Mouse (Mus musculus): ENCODE measurements around the gene Ddx19b.
A peak's percentile ranks its signal among the peaks of the same experiment; 100 is the strongest.
"Not testable (repeated sequence)": the region's sequence is repeated elsewhere in the genome, so short reads cannot be mapped to it uniquely, and the experiment has no call there.

Gene Ddx19b

GRCm38 (mm10) chr8:111031572-111031971 lies at the start of gene Ddx19b:
Ddx19b (minus strand) TSS chr8:111031751.
- no peak for DNase-seq

- no peak for DNase-seq
These were observed 48.3 kb upstream of the Ddx19b start for GRCm38 (mm10) chr8:111079861-111080271.

- DNase-seq = no peak
These were observed 47.9 kb upstream of the Ddx19b start for GRCm38 (mm10) chr8:111079461-111079860.

GRCm38 (mm10) chr8:111075926-111076325 lies 44.4 kb upstream of the Ddx19b start:
- DNase-seq = no peak

GRCm38 (mm10) chr8:111068660-111069059 lies 37.1 kb upstream of the Ddx19b start:
- not testable (repeated sequence) for DNase-seq

GRCm38 (mm10) chr8:111067439-111067838 lies 35.9 kb upstream of the Ddx19b start:
- DNase-seq = peak; percentile 66

GRCm38 (mm10) chr8:111066308-111066707 lies 34.8 kb upstream of the Ddx19b start:
- peak; percentile 1 for DNase-seq

- DNase-seq = peak; percentile 1
These were observed 31.3 kb upstream of the Ddx19b start for GRCm38 (mm10) chr8:111062893-111063292.

GRCm38 (mm10) chr8:111062072-111062757 lies 30.7 kb upstream of the Ddx19b start:
- DNase-seq = peak; percentile 88

GRCm38 (mm10) chr8:111061688-111062071 lies 30.1 kb upstream of the Ddx19b start:
- no peak for DNase-seq

GRCm38 (mm10) chr8:111058946-111059572 lies 27.5 kb upstream of the Ddx19b start:
- no peak for DNase-seq

GRCm38 (mm10) chr8:111056691-111057293 lies 25.2 kb upstream of the Ddx19b start:
- peak; percentile 48 for DNase-seq

- DNase-seq = peak; percentile 93
These were observed 24.7 kb upstream of the Ddx19b start, which contains the start of gene Exosc6 for GRCm38 (mm10) chr8:111056158-111056663. Exosc6 (plus strand) TSS chr8:111056339.

GRCm38 (mm10) chr8:111055661-111056060 lies 24.1 kb upstream of the Ddx19b start:
- DNase-seq = no peak

GRCm38 (mm10) chr8:111055031-111055634 lies 23.6 kb upstream of the Ddx19b start:
- no peak for DNase-seq

- DNase-seq = no peak
These were observed 22.4 kb upstream of the Ddx19b start for GRCm38 (mm10) chr8:111053827-111054518.

- DNase-seq = no peak
These were observed 17.6 kb upstream of the Ddx19b start for GRCm38 (mm10) chr8:111049106-111049505.

GRCm38 (mm10) chr8:111048694-111049093 lies 17.1 kb upstream of the Ddx19b start:
- DNase-seq = no peak

- no peak for DNase-seq
These were observed 12.6 kb upstream of the Ddx19b start for GRCm38 (mm10) chr8:111044003-111044734.

- DNase-seq = no peak
These were observed 11.0 kb upstream of the Ddx19b start for GRCm38 (mm10) chr8:111042546-111042945.

GRCm38 (mm10) chr8:111036591-111036990 lies 5.0 kb upstream of the Ddx19b start:
- DNase-seq = no peak

- DNase-seq = peak; percentile 59
These were observed 2.7 kb upstream of the Ddx19b start for GRCm38 (mm10) chr8:111034276-111034675.

All from liver (tissue).